Mouse (Mus musculus) c-Kit-positive CD71-positive TER-119-negative erythroid progenitor cells, embryonic 14.5 days (primary cell): ENCODE results near the gene Tdrd3.

Source experiments
- DNase-seq: peaks from one replicate; pipeline ENCODE4 v3.0.0-alpha.2; 2013; ENCODE audit warnings: low read depth

Gene Tdrd3

GRCm38 (mm10) chr14:87451645-87452443, 35.4 kb downstream of the Tdrd3 start:
- DNase-seq: peak; percentile 57

GRCm38 (mm10) chr14:87455630-87456175, 39.3 kb downstream of the Tdrd3 start:
- DNase-seq: no peak

- DNase-seq: no peak
These were observed 43.3 kb downstream of the Tdrd3 start for GRCm38 (mm10) chr14:87459777-87460176.

DNA sequence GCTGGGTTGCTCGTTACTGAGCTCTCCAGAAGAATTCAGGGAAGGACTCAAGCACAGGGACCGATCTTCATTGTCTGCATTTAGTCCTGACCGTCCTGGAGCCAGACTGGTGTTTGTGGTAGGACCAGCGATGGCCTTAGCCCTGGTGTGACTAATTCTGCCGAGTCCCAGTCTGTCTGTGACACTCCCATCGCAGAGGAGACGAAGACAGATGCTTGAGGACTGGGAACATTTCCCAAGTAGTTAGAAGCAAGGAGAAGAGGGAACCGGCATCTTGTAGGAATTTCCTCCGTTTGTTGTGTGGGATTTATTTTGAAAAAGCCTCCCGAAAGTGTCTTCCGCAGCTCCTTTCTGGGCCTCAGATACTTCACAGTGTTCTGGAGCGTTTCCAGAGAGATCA, 45.1 kb downstream of the Tdrd3 start:
- DNase-seq: no peak

GRCm38 (mm10) chr14:87463963-87464654, 47.7 kb downstream of the Tdrd3 start:
- DNase-seq: peak; percentile 58

DNA sequence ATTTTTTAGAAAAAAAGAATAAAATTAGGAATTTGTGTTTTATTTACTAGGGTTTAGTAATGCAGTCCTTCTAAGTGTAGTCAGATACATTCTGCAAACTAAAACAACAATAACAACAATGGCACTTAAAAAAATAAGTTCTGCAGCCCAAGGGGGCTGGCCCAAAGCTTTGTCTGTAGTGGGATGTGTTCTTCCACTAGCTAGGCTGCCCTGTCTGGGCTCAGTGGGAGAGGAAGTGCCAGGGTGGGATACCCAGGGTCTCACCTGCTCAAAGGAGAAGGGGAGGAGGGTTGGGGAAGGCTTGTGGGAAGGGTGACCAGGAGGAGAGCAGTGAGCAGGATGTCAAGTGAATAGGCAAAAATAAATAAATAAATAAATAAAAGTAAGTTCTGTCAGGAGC, 48.2 kb downstream of the Tdrd3 start:
- no peak for DNase-seq

- no peak for DNase-seq
These were observed 51.1 kb downstream of the Tdrd3 start for GRCm38 (mm10) chr14:87467586-87467985.

DNA sequence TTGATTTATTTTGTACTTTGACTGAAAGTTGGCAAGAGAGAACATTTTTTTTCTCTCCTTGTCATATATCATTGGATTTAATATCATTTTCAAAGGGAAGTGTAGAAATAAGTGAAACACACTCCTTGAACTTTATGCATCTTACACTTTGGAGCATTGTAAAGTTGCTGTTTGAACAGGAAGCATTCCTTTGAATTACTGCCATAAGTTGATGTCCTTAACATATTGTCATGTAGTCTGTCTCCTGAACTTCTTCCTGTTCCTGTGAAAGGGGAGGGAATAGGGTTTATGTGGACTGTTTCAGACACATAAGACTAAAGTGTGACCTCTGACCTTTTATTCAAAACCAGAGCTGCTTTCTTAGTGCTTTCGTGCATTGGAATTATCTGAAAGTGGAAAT, 55.1 kb downstream of the Tdrd3 start:
- DNase-seq: no peak

GRCm38 (mm10) chr14:87472782-87473181, 56.3 kb downstream of the Tdrd3 start:
- DNase-seq: no peak

DNA sequence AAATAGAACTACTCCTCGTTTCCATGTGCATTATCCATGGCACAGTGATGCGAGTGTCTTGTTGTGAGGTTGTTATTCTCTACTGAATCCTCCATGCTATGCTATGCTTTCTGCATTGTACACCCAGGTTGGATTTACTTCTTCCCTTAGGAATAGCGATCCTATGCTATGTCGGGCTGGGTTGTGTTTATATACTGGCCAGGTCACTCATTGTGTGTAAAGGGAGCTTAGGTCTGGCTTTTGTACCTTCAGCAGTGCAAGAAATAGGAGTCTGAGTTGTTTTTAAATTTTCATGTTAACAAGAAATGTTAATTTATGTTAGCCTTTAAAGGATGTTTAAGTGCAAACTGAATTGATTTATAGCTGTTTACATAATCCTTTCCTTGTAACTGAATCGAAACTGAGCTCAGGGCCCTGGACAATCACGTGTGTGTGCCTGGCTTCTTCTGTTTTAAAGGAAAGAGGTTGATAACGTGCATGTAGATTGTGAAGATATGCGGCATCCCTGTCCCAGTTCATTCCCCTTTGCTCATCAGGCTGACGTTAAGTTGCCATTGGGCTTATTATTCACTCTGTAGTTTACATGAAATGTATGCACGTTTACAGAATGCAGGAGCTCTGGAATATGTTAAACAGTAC, 59.4 kb downstream of the Tdrd3 start:
- no peak for DNase-seq

DNA sequence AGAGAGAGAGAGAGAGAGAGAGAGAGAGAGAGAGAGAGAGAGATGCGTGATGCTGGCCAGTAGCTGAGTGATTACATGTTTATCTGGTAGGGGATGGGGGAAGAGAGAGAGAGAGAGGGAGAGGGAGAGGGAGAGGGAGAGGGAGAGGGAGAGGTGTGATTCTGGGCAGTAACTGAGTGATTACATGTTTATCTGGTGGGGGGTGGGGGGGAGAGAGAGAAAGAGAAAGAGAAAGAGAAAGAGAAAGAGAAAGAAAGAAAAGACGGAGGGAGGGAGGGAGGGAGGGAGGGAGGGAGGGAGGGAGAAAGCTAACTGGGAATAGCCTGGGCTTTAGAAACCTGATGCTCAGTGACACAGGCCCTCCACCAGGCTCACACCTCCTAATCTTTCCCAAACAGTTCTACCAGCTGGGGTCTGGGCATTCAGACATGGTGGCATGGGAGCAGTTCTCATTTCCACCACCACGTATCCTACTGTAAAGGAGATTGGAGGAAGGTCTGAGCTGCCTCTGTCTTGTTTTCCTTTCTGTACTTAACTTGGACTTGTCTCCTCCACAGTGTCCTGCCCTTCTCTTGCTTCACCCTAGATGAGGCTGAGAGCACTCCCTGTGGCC, 62.0 kb downstream of the Tdrd3 start:
- DNase-seq: no peak

- no peak for DNase-seq
These were observed 69.4 kb downstream of the Tdrd3 start for GRCm38 (mm10) chr14:87485888-87486287.

DNA sequence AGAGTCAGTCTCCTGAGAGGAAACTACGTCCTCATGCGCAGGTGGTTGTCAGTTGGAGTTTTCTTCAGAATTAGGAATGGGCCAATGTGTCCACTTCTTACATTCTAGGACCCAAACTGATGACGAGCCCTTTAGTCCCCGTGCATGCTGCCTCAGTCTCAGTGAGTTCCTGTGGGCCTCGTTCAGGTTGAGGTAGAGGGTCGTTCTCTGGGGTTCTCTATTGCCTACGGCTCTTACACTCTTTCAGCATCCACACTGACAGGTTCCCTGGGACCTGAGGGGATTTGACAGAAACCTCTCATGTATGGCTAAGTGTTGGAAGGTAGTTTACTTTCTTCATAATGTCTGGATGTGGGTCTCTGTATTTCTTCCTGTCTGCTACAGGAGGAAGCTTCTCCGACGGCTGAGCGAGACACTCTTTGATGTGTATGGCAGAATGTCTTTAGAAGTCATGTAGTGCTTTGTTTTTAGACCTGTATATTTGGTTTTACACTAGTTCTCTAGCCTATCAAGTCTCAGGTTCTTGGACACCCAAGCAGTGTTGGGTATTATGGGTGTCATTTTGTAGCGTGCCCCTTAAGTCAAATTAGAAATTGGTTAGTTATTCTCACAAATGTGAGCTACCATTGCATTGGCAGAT, 81.6 kb downstream of the Tdrd3 start:
- no peak for DNase-seq

DNA sequence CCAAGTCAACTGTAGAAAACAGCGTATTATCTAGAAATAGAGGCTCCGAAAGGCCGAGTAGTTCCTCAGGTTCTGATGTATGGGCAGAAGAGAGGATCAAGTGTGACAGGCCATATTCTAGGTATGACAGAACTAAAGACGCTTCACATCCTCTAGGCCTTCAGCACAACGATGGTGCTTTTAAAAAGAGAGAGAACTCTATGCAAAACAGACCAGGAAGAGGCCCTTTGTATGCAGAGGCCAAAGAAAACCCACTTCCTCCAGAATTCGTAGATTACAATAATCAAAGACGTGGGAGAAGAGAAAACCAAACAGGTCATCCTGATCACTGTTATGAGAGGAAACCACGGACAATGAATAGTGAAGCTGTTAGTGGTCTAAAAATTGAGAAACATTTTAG, 89.5 kb downstream of the Tdrd3 start:
- no peak for DNase-seq

GRCm38 (mm10) chr14:87515281-87515680, 98.8 kb downstream of the Tdrd3 start:
- DNase-seq: no peak

GRCm38 (mm10) chr14:87517381-87517780, 100.9 kb downstream of the Tdrd3 start:
- no peak for DNase-seq

DNA sequence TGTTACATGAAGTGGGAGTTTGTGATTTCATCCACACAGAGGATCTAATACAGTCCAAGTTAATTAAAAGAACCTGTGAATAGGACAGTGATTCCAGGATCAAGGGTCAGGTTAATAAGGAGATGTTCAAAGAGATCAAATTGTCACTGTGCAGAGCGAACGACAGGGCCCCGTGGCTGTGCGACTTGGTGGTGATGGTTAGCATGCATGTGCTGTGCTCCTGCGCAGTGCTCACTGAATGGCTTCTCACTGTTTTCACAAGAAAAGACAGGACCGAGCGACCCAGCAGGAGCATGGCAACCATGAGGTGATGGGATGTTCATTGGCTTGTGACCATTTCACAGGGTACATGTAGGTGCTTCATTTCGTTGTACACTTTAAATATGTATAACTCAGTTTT, 115.4 kb downstream of the Tdrd3 start:
- DNase-seq: no peak

- DNase-seq: no peak
These were observed 120.8 kb downstream of the Tdrd3 start for GRCm38 (mm10) chr14:87537127-87537819.

- no peak for DNase-seq
These were observed 133.5 kb downstream of the Tdrd3 start for GRCm38 (mm10) chr14:87549986-87550385.

GRCm38 (mm10) chr14:87552211-87552610, 135.8 kb downstream of the Tdrd3 start:
- DNase-seq: no peak

DNA sequence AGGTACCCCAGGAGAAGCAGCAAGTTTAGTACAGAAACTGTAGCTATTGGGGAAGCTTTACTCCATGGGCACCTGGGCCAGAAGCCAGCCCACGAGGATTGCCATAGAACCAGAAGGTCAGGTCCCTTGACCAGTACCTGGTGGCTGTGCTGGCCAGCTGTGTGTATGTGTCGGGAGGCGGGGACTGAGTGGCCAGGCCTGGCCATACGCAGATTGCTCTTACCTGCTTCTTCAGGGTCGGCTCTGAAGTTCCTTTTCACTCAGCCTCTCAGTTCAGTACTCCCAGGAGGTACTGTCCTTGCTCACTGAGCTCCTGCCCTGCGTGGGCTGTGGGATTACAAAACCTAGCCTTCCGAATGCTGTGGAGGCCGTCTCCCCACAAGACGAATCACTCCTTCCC, 147.4 kb downstream of the Tdrd3 start:
- no peak for DNase-seq
